Mouse (Mus musculus) small intestine, adult 2 months (tissue): ENCODE data around the gene Gbe1.

Experiments used
- CTCF ChIP-seq: fragments of 200-500 bp; IDR thresholded peaks from 2 replicates; pipeline ENCODE4 v1.5.1; 2012; ENCODE audit warnings: low read depth, mild to moderate bottlenecking, control low read depth, inconsistent platforms, low read length, moderate library complexity, mixed read lengths; ENCODE audit not compliant: insufficient replicate concordance, insufficient read length; ENCODE audit errors: extremely low read depth
- POLR2A ChIP-seq: fragments of 200-500 bp; IDR thresholded peaks from 2 replicates; pipeline ENCODE4 v1.6.1; 2012; ENCODE audit warnings: low read depth, mild to moderate bottlenecking, control low read depth, inconsistent platforms, low read length, moderate library complexity

GRCm38 (mm10) chr16:70523566-70523965 lies 209.8 kb downstream of the Gbe1 start:
- TF ChIP-seq POLR2A (no peak), CTCF (no peak)
